Mouse (Mus musculus) kidney, postnatal 14 days (tissue): ENCODE measurements around the gene Bhlha9.
A peak's percentile ranks its signal among the peaks of the same experiment; 100 is the strongest.

Experiments used
- DNase-seq: peaks from one replicate; pipeline ENCODE4 v3.0.0; 2022; ENCODE audit warnings: mixed read lengths

Bhlha9 gene

DNA sequence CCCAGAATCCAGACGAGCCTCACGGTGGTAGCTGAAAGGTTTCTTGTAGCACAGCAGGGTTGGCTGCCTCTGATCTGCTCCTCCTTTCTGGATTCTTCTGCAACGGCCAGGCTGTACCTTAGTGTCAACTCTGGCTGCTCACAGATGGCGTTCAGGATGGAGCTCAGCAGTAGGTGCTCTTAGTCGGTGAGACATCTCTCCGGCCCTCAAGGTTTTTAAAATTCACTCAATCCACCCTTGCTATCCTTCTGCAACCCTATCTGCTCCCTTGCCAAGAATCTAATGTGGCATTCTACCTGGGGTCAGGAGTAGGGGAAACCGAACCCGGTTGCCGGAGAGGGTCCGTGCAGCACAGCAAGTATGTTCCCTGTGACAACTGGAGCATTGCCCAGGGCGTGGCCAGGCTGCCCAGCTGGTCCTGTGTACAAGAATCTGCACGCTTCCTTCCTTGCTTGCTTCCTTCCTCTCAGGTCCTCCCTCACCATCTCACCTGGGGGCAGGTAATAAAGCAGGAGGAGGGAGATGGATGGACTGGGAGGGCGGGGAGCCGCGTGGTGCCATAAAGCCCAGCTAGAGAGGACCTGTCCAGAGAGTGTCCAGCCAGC, at the start of gene Bhlha9:
Bhlha9 (plus strand) TSS at position 600 of the 605 bp plus-strand sequence.
- DNase-seq, result no peak

DNA sequence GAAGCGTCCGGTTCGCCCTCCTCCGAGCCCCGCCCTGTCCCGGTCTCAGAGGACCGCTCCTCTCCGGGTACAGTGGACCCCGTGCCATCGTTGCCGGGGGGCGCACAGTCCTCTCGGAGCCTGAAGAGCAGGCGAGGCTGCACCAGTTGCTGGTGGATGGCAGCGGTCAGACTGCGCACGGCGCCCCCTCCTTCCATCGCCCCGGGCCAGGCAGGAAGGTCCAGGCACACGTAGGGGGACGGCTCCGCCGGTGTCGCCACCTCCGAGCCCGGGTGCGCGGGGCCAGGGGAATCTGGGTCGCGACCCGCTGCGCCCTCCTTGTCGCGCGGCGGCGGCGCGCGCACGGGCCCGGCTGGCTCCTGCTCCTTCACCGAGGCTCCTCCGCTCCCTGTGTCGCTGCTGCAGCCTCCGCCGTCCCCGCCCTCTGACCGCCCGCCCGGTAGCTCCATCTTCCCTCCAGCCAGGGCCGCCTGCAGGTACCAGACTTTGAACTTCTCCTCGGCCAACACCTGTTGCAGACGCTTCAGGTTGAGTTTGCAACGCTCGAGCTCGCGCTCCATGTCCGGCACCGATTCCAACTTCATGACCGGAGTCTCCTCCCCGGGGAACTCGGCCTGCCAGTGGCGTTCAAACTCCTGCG, 49.6 kb upstream of the Bhlha9 start:
- peak; percentile 56 for DNase-seq

DNA sequence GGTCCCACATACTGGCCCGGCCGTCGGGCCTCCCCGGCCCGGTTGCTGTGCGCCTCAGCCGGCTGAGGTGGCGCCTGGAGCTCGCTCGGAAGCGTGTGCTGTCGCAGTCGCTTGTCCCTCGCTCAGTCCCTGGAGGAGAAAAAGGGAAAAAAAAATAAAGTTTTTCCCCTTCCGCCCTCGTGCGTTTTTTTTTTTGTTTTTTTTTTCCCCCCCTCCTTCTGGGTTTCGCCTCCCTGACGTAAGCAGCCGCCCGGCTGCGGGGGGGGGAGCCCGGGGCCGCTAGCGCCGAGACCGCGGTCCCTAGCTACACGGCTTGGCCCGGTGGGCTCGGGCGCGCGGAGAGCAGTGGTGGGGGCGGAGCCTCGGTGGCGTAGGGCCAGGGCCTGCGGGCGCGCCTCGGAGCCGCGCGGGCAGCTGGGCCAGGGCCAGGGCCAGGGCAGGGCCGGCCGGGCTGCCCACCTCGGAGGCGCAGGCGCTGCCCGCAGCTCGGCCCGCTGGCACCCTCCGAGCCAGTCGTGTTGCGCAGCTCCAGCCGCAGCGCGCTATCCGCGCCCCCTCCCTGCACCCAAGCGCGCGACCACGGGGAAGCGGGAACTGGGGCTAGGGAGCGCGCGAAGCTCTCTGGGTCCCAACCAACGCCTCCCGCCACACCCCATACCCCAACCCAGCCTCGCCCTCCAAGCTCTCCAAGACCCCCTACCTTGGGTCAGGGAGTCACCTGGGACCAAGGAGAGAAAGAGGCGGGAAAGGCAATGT, 48.9 kb upstream of the Bhlha9 start:
- peak; percentile 85 for DNase-seq

DNA sequence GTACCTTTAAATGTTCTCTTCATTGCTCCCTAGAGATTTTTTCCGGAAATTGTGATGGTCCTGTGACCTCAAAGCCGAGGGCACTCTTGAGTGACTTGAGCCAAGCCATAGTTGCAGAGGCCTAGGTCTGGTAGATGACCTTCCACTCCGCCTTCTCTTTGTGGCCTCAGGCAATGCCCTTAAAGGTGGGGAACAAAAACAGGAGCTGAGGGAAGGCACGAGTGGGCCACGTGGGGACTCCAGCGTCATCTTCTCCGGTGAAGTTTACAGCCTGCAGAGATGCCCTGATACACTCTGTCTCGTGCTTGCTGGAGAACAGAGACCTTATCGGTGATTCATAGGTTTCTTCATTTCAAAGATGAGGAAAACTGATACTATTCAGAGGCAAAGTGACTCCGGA, 48.2 kb upstream of the Bhlha9 start:
- DNase-seq, result no peak

DNA sequence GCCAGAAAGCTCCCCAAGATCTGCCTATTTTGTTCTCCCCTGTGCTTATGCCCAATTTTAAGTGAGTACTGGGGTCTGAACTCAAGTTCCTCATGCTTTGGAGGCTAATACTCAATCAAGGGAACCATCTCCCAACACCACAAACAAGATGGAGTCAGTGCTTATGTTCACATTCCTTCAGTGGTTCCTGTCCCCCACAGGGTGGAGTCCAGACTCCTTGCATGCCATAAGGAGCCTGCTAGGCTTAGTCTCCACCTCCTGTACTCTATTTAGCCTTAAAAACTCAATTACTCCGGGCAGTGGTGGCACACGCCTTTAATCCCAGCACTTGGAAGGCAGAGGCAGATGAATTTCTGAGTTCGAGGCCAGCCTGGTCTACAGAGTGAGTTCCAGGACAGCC, 47.4 kb upstream of the Bhlha9 start:
- no peak for DNase-seq

DNA sequence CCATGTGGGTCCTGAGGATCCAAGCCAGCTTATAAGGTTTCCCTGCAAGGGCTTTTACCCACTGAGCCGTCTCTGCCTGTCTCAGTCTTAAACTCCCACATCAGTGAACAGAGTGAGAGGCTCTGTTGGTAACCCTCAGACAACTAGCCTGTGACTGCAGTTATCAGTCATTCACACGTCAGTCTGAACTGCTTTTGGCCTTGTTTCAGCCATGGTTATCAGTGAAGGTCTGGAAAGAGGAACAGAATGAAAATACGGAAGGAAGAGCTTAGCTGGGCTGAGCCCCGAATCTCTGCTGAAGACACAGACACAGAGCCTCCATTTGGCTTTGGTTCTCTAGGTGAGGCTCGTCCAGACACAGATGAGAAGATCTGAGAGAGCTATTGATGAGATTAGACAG, 43.7 kb upstream of the Bhlha9 start:
- DNase-seq, result no peak

DNA sequence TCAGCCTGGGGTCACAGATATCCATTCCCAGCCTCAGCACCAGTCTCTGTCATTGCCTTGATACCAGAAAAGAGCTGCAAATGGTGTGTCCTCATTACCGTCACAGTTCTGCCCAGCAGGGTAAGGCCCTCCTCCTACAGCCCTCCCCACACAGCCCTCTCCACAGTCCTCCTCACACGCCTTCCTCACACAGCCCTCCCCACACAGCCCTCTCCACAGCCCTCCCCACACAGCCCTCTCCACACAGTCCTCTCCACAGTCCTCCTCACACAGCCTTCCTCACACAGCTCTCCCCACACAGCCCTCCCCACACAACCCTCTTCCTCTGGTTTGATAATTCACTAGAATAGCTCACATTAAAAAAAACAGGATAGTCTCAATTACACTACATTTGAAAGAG, 42.2 kb upstream of the Bhlha9 start:
- DNase-seq, result no peak

DNA sequence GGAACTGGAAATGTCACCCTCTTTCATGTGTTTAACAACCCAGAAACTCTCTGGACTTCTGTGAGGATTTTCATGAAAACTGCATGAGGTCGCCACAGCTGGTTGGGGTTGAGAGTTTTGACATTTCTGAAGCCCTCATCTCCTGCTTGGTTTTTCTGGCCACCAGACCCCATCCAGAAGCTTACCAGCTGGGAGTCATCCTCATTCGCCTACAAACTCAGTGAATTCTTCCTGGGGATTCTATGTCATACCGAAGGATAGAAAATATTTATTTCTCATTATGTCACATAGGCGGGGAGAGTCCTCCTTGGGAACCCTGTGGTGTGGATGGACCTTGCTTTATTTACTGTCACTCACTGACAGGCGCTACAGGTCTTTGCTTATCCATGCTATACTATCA, 41.8 kb upstream of the Bhlha9 start:
- no peak for DNase-seq

DNA sequence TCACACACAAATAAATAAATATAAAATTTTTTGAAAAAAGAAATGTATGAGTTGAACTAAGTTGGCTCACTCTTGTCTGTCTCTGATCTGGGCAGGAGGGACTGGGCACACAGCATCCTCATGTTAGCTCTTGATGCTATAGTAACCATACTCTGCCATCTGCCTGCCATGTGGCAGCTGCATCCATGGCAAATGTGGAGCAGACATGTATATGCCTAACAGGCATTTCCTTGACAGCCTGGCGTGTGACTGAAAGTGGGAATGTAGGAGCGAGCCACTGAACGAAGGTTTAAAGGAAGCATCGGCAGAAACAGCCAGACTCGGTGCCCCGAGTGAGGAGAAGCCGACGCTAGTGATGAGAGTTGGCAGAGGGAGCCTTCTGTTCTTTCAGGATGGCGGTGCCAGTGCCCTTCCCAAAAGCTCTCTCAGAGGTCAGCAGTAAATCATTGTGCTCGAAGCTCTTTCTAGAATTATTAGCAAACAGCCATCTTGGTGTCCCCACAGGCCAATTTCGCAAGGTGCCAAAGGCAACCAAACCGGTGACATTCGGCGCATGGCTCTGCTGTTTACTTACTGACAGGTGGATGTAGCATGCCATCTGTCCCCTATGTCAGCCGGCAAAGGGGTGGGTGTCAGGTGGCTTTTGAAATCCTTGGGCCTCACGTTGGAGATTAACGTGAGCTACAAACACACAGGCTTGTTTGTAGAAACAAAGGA, 32.8 kb upstream of the Bhlha9 start:
- no peak for DNase-seq

DNA sequence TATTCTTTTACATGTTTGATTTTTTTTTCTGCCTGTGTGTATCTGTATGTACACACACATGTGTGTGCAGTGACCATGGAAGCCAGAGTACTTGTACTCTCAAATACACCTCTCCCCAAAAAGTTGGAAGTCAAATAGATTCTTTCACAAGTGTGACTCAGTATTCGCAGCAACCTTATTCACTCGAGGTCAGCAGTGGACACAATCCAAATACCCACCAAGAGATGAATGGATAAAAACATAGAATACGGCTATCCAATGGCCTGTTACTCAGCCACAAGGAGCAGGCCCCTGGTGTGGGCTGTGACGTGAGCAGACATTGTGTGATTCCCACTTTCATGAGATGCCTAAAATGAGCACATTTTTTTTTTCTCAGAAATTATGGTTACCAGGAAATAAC, 32.0 kb upstream of the Bhlha9 start:
- no peak for DNase-seq

DNA sequence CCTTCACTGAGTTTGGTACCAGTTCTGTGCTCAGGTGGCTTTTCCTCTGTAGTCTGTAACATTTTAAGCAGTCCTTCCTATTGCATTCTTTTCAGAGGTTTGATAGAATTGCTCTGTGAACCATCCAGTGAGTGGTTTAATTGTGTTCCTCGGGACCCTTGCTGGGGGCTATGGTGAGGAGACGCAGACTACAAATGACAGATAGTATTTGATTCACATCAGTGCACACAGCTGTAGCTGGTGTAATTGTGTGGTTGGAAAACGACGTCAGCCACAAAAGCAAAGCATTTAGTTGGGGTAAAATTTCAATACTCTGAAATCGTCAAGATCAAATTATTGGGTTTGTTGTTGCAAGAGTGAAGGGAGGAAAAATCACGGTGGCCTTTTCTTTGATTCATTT, 28.0 kb upstream of the Bhlha9 start:
- DNase-seq, result no peak

DNA sequence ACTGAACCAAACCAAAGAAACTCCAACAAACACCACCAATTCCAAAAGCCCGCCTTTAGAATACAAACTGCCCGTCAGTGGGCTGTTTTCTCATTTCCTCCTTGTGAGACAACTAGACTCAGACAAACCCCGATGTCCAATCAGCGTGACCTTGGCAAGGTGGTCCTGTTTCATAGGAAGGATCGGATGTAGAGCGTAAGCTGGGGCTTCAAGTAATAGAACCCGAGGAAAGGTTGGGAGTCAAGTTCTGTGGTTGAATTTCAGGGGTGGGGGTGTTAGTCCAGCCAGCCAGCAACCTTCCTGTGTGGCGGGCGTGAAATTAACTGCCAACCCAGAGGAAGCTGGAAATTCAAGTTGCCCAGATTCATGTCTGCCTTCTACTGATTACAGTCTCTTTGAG, 27.2 kb upstream of the Bhlha9 start:
- DNase-seq, result no peak

DNA sequence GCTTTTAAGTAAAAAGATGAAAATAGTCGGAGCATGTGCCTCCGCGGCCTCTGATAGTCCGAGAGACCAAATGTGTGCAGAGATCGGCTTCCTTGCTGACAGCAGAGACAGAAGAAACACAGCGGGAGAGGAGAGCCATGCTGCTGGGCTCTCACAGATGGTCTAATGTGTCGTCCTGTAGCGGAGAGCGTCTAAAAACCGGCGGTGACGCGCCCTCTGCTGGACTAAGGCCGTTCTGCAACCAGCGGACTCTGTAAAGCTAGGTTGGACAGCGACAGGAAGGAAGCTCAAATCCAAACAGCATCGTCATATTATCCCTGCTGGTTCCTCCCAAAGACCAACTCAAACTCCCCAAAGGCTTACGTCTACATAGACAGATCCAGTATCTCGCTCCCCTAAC, 26.3 kb upstream of the Bhlha9 start:
- DNase-seq, result peak; percentile 91

DNA sequence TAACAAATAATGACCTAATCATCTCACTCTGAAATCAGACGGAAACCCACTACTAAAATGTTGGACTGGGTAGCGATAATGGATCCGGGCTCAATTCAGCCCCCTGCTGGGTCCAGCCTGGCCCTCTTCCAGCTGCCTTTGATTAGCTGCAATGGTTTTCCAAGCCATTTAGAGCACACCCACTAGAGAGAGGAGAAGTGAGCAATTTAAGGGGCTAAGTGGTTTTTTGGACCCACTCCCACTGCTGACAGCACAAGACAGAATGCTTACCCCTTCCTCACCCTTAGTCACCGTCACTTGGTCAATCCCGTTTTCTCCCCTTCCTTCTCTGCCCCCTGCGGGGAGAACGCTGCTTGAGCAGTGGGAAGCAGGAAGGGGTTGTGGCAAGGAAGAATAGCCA, 25.2 kb upstream of the Bhlha9 start:
- DNase-seq, result no peak

DNA sequence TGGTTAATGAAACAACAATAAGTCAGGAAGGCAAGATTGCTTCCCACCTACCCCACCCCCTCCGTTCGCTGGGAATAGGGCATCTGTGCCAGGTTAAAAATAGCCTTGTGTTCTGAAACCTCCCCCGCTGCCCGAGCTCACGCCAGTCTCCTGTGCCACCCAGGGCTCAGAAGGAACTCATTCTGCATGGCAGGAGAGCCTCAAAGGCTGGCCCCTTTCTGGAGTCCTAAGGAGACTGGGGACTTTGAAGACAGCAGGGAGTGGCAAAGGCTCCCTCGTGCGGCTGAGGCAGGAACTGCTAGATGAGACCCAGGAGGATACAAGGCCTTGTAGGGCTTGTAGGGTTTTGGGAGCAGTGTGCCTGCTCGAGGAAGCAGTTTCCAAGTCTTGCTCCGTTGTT, 24.8 kb upstream of the Bhlha9 start:
- DNase-seq, result peak; percentile 80

DNA sequence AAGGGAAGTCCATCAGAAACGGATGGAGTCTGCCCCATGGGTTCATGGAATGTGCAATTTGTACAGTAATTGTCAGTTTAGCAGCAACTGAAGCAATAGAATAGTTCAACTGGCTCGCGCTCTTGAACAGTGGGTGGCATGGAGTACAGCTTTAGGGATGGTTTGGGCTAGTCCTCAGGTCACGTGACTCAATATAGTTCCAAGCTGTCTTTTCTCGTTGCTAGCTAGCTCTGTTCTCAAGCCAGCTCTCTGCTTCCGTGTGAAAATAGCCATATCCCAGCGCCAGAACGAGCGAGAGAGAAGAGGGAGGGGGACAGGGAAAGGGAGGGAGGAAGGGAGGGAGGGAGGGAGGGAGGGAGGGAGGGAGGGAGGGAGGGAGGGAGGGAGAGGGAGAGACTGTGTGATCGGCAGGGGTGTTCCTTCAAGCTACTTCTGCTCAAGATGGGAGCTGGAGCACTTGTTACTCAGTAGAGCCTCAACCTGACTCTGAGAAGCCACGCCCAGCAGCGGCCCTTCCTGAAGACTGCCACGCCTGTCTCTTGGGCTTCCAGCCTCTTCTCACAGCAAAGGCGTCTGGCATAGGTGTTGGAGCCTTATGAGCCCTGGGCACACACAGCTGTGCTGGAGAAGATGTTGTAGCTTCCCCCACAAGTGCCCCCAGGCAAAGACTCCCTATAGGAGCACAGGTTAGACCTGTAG, 21.3 kb upstream of the Bhlha9 start:
- no peak for DNase-seq

DNA sequence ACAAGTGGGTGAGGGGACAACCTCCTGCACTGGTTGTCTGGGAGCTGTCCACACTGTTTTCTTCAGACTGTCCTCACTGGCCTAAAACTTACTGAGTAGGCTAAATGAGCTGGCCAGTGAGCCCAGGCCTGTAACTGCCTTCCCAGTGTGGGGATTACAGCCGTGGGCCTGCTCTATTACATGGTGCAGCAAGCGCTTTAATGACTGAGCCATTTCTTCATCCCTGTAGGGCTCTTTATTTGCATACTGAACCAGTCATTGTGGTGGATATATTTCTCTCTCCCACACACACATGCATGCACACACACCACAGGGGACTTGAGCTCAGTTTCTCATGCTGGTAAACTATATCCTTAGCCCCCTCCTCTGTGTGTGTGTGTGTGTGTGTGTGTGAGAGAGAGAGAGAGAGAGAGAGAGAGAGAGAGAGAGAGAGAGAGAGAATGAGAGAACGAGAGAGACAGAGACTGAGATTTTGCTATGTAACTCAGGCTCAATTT, 19.4 kb upstream of the Bhlha9 start:
- no peak for DNase-seq

DNA sequence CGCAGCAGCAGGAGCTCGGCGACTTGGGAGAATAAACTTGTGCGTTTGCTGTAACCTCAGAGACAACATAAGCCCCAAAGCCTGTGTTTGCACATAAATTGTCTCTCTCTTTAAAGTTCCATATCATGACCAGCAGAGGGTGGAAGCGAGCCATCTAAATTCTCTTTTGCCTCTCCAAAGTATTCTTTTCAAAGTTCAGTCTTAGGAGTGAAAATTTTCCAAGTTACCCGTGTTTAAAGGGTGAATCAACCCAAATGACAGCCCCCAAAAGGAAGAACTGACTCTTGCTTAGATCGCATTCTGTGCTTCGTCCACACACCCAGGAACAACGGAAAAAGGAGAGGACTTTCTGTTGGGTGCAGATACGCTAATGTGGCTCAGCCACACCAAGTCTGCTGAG, 17.2 kb upstream of the Bhlha9 start:
- peak; percentile 66 for DNase-seq

DNA sequence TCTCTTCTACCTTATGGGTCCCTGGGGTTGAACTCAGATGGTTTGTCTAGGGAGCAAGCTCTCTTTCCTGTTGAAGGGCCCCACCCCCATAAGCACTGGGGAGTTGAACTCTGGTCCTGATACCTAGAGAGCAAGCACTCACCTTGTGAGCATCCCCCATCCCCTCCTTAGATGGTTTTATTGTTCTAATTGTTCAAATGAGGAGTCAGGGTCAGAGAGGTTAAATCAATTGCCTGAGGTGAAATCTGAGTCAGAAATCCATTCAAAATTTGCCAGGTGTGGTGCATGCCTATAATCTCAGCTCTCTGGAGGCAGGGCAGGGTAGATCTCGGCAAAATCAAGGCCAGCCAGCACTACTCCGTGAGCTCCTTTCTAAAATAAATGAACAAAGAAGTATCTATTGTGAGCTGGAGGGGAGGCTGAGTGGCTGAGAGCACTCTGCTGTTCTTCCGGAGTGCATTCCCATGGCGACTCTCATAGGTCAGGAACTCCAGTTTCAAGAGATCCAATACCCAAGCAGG, 14.8 kb upstream of the Bhlha9 start:
- no peak for DNase-seq

DNA sequence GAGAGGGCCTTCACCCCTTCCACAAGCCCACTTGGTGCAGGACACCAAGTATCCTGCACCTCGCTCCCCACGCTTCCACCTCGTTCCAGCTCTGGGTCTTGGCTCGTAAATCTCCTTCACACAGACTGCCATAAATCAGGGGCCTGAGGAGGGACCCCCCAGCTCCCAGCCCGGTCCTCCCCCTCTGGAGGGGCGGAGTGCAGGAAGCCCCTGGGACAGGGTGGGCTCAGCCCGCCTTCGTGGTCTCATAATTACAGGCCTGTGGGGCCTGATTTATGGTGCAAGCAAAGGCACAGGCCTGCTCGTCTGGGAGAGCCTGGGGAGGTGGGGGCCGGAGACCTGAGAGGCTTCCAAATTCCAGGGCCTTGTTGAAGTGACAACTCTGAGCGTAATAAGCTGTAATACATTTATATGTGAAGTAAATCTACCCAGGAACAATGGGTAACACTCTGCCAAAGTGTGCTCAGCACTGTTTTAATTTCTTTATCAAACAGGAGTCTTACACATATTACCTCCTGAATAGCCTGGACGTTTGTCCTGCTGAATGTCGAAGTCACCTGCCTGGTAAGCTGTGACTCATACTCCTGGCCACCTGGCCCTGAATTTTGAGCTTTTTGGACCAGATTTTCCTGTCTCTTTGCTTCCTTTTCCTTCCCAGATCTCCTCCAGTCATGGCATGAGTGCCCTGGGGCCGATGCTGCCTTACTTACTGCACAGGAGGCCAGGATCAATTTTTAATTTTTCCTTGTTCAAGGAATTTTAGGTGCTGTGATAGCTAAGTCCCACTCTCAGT, 12.9 kb upstream of the Bhlha9 start:
- no peak for DNase-seq

DNA sequence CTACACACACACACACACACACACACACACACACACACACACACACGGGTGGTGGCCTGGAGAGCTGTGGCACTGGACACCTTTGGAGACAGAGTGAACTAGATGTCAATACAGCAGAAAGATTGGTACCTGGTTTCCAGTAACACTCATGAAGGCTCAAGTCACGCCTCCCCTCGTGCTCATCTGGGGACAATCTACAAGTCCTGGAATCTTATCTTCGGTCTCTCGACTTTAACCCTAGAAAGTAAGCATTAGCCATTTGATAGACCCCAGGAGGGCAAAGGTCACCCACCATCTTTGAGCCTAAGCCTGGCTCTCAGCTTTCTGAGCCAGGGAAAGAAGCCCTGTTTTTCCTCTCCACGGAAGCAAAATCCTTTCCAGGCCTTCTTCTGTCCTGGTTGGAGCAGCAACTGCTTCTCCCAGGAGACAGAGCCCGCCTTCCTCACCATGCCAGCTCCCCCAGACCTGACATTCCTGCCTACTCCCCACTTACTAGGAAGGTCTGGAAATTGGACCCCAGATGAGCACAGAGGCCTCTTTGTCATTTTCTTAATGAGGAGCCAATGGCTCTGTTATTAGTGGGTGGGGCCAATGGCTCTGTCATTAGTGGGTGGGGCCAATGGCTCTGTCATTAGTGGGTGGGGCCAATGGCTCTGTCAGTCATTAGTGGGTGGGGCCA, 10.3 kb upstream of the Bhlha9 start:
- no peak for DNase-seq
